ENCODE assay signal across 9 mouse cellular contexts in genomic region chr12:55442861-55443850, GRCm38 (mm10). TPM values are rescaled to one million over a fixed set of nuclear protein-coding genes. Genes with fewer than 3 reads are reported as not detected.
DNase-seq lines count a peak whose midpoint lies in the region; ATAC-seq and TF ChIP-seq lines count a peak whose summit lies in the region.
"Had no signal": no experiment of that assay in that cellular context is flagged by ENCODE, and none has a peak within 500 bp of the region (broad histone marks: within the 10 kb centered on the region; RNA-seq: fewer than 3 reads in every experiment).

No protein-coding gene starts in this region.

- TF ChIP-seq CTCF in testis, adult 2 months (IDR thresholded peaks at IDR 0.05; ENCODE audit: control insufficient read depth, insufficient read depth, insufficient replicate concordance, low read depth, low read length) = no peak

- no peaks in the 10 kb centered on the region for H3K27me3 ChIP-seq in heart, embryonic 12.5 days (replicated peaks)
- no peaks in the 10 kb centered on the region for H3K27me3 ChIP-seq in kidney, embryonic 16.5 days (ENCODE audit: insufficient read depth, low read length)
- no peaks in the 10 kb centered on the region for H3K27me3 ChIP-seq in testis, adult 2 months (ENCODE audit: control insufficient read depth, insufficient read depth, low read length)

- H3K4me2 ChIP-seq in heart, embryonic 12.5 days = 0 out of 2 replicates have a peak overlapping the region, but pooled peaks have one; percentile 4
- no peak overlapping the region for H3K4me2 ChIP-seq in kidney, embryonic 16.5 days (replicated peaks; ENCODE audit: low read depth, low read length)

- H3K9ac ChIP-seq in heart, embryonic 12.5 days = no peak overlapping the region
- H3K9ac ChIP-seq in kidney, embryonic 16.5 days (replicated peaks; ENCODE audit: low read length) = no peak overlapping the region
- H3K9ac ChIP-seq: liver, embryonic 14.5 days had no signal

- peaks cover 52% of the 10 kb centered on the region for H3K4me1 ChIP-seq in heart, embryonic 12.5 days (replicated peaks)
- peaks cover 39% of the 10 kb centered on the region for H3K4me1 ChIP-seq in kidney, embryonic 16.5 days (ENCODE audit: insufficient read depth, low read length)
- peaks cover 13% of the 10 kb centered on the region for H3K4me1 ChIP-seq in testis, adult 2 months (ENCODE audit: control insufficient read depth, insufficient read depth, low read length)

- no peaks in the 10 kb centered on the region for H3K9me3 ChIP-seq in heart, embryonic 12.5 days (replicated peaks)
- H3K9me3 ChIP-seq in kidney, embryonic 16.5 days (ENCODE audit: low read length) = no peaks in the 10 kb centered on the region

- TF ChIP-seq POLR2A in testis, adult 2 months (IDR thresholded peaks at IDR 0.05; ENCODE audit: control insufficient read depth, low read depth, low read length) = no peak

- peak overlapping the region; percentile 62 for H3K27ac ChIP-seq in heart, embryonic 12.5 days (ENCODE audit: poor library complexity, severe bottlenecking)
- H3K27ac ChIP-seq in kidney, embryonic 16.5 days (ENCODE audit: low read length) = peak overlapping the region; percentile 13; the same call in 1 of the 2 replicates
- peak overlapping the region; percentile 68 for H3K27ac ChIP-seq in testis, adult 2 months (ENCODE audit: control insufficient read depth, insufficient read depth, low read depth, low read length)
- H3K27ac ChIP-seq: liver, embryonic 14.5 days had no signal

- no peaks in the 10 kb centered on the region for H3K36me3 ChIP-seq in heart, embryonic 12.5 days
- no peaks in the 10 kb centered on the region for H3K36me3 ChIP-seq in kidney, embryonic 16.5 days (ENCODE audit: insufficient read depth, low read length)
- no peaks in the 10 kb centered on the region for H3K36me3 ChIP-seq in testis, adult 2 months (ENCODE audit: control insufficient read depth, insufficient read depth, low read length)

- no peak overlapping the region for H3K4me3 ChIP-seq in heart, embryonic 12.5 days
- H3K4me3 ChIP-seq in kidney, embryonic 16.5 days (ENCODE audit: low read length) = no peak overlapping the region
- no peak overlapping the region for H3K4me3 ChIP-seq in testis, adult 2 months (ENCODE audit: control insufficient read depth, low read depth, low read length)

- peak; percentile 61 for ATAC-seq in heart, embryonic 12.5 days (ENCODE audit: insufficient number of reproducible peaks, low FRiP score)
- ATAC-seq in kidney, embryonic 16.5 days (ENCODE audit: low FRiP score, low TSS enrichment) = peak; percentile 47

- 54% methylated on average over 9 of the region's 9 CpGs for WGBS in heart, embryonic 12.5 days
- 68% methylated on average over 9 of the region's 9 CpGs for WGBS in kidney, embryonic 16.5 days

- peak; percentile 52 for DNase-seq in right cerebral cortex, adult 18-20 months
- DNase-seq in right cerebral cortex, postnatal 25 days = no peak
- DNase-seq in brain, adult 2 months (ENCODE audit: low read depth, low spot score) = peak; percentile 47
- peak; percentile 94 for DNase-seq in lung, postnatal 36 days
- no peak for DNase-seq in cerebellum, adult 8-10 months

RNA-seq across cellular contexts. Expression of gene Nfkbia, which starts 49.3 kb away (rescaled TPM):
- 38.8 and 45.0 TPM in 2 replicates for polyA plus RNA-seq in heart, embryonic 12.5 days (2016; fragmentation: Nextera tagmentation; extraction: Ambion mirVana)
- polyA plus RNA-seq in kidney, embryonic 16.5 days (2015; fragmentation: Nextera tagmentation; extraction: Ambion mirVana) = 84.8 and 94.7 TPM in 2 replicates
- 24.4 and 31.2 TPM in 2 replicates for polyA plus RNA-seq in testis, adult 2 months (2012; rRNA removed)

RNA-seq across cellular contexts. Expression of gene Psma6, which starts 59.1 kb away (rescaled TPM):
- 298 and 308 TPM in 2 replicates for polyA plus RNA-seq in heart, embryonic 12.5 days (2016; fragmentation: Nextera tagmentation; extraction: Ambion mirVana)
- 409 and 418 TPM in 2 replicates for polyA plus RNA-seq in kidney, embryonic 16.5 days (2015; fragmentation: Nextera tagmentation; extraction: Ambion mirVana)
- 448 and 538 TPM in 2 replicates for polyA plus RNA-seq in testis, adult 2 months (2012; rRNA removed)

Comparison
In these comparisons a context has a peak if more than half of its experiments do, and no peak if none do; other contexts are left out.
1. DNase-seq: peak in right cerebral cortex, adult 18-20 months (single experiment), brain, adult 2 months (single experiment) and lung, postnatal 36 days (single experiment); none in right cerebral cortex, postnatal 25 days (single experiment) and cerebellum, adult 8-10 months (single experiment).
2. H3K27ac ChIP-seq: peak in every context shown above with its lines; median percentile 68 in testis, adult 2 months; 62 in heart, embryonic 12.5 days; 13 in kidney, embryonic 16.5 days.